Mouse (Mus musculus) hindbrain, postnatal 0 days (tissue): ENCODE results near the gene Elac2. TPM values are rescaled to one million over a fixed set of nuclear protein-coding genes. Genes with fewer than 3 reads are reported as not detected.

ENCODE experiments used
- ATAC-seq: fragments of 200-750 bp; cut with Nextera tagmentation; 2 replicates; pipeline ENCODE4 v1.8.0; 2017; ENCODE audit warnings: mild to moderate bottlenecking, moderate TSS enrichment, moderate library complexity
- DNase-seq: peaks from one replicate; pipeline ENCODE4 v3.0.0-alpha.2; 2015; ENCODE audit warnings: low spot score
- H3K27ac ChIP-seq: fragments of 300-500 bp; sonication (generic); 2 replicates; pipeline ENCODE4 v1.5.1; 2014; ENCODE audit warnings: mild to moderate bottlenecking
- H3K27me3 ChIP-seq: fragments of 300-500 bp; sonication (generic); 2 replicates; pipeline ENCODE4 v1.6.1; 2014; ENCODE audit warnings: low read length, mixed read lengths; ENCODE audit not compliant: insufficient read depth
- H3K36me3 ChIP-seq: fragments of 300-500 bp; sonication (generic); 2 replicates; pipeline ENCODE4 v1.6.1; 2014; ENCODE audit warnings: low read length, mixed read lengths; ENCODE audit not compliant: insufficient read depth
- H3K4me1 ChIP-seq: fragments of 300-500 bp; sonication (generic); 2 replicates; pipeline ENCODE4 v1.6.1; 2014; ENCODE audit warnings: antibody characterized with exemption, low read length, mixed read lengths; ENCODE audit not compliant: insufficient read depth
- H3K4me2 ChIP-seq: fragments of 300-500 bp; sonication (generic); 2 replicates; pipeline ENCODE4 v1.6.1; 2014; ENCODE audit warnings: low read depth, mild to moderate bottlenecking, low read length, moderate library complexity, mixed read lengths
- H3K4me3 ChIP-seq: fragments of 300-500 bp; sonication (generic); 2 replicates; pipeline ENCODE4 v1.5.1; 2014; ENCODE audit warnings: low read length
- H3K9ac ChIP-seq: fragments of 300-500 bp; sonication (generic); replicated peaks from 2 replicates; pipeline ENCODE4 v1.6.1; 2014; ENCODE audit warnings: mild to moderate bottlenecking, low read length, moderate library complexity, mixed read lengths
- H3K9me3 ChIP-seq: fragments of 300-500 bp; sonication (generic); 2 replicates; pipeline ENCODE4 v1.6.1; 2016; ENCODE audit warnings: low read length, mixed read lengths
- CTCF ChIP-seq: IDR thresholded peaks from 2 replicates; pipeline ENCODE4 v1.5.1; 2016; ENCODE audit warnings: antibody characterized with exemption, control low read depth, low read depth
- WGBS: fragments of 180-500 bp; shearing (Covaris S2); extraction: QIAGEN DNeasy Blood & Tissue Kit; methylation state at CpG from one replicate; pipeline ENCODE4 v1.1.7; 2014; 5-methylcytosine and 5-hydroxymethylcytosine counted together
- polyA plus RNA-seq: library from polyadenylated mRNA; unstranded; fragments of >200 nt; fragmentation: Nextera tagmentation; extraction: Ambion mirVana; gene quantifications from 2 replicates; pipeline ENCODE4 v1.2.1, GENCODE M21; 2015
- total RNA-seq: library from RNA; depleted of rRNA; stranded (reverse); fragments of >200 nt; gene quantifications from 2 replicates; pipeline ENCODE4 v1.2.3, GENCODE M21; 2014

Gene Elac2
- total and polyA plus RNA-seq, 2 experiments from 2014 or later = 22.5 to 36.5 TPM

GRCm38 (mm10) chr11:64988556-64988955 lies 9.7 kb downstream of the Elac2 start:
- peaks cover 69% of the 10 kb centered on the region for H3K36me3 ChIP-seq
- H3K4me2 ChIP-seq = no peak overlapping the region
- TF ChIP-seq CTCF = no peak
- no peak for ATAC-seq
- DNase-seq = no peak
- H3K9ac ChIP-seq = no peak overlapping the region
- no peak overlapping the region for H3K4me3 ChIP-seq
- H3K4me1 ChIP-seq = no peaks in the 10 kb centered on the region
- no peak overlapping the region for H3K27ac ChIP-seq
- H3K27me3 ChIP-seq = no peaks in the 10 kb centered on the region
- no peaks in the 10 kb centered on the region for H3K9me3 ChIP-seq
- 90% methylated on average over 2 of the region's 2 CpGs for WGBS

DNA sequence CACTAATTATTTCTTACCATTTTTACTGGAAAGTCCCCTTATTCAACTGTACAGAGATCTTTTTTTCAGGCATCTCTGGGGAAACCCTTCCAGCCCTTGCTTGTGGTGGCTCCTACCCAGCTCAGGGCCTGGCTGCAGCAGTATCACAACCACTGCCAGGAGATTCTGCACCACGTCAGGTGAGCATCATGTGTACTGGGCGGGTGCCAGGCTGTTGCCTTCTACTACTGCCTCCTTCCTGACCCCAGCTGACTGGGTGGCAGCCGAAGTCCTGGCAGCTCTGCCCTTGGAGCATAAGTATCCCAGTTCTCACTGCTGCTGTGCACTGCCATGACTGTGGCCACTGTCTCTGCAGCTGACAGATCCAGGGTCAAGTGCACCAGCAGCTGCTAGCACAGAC lies 19.6 kb downstream of the Elac2 start:
- Histone ChIP-seq H3K4me3 (no peak overlapping the region), H3K36me3 (peaks cover 85% of the 10 kb centered on the region), H3K27me3 (no peaks in the 10 kb centered on the region), H3K9me3 (no peaks in the 10 kb centered on the region), H3K9ac (no peak overlapping the region), H3K27ac (no peak overlapping the region), H3K4me2 (no peak overlapping the region), H3K4me1 (no peaks in the 10 kb centered on the region)
- 77% methylated on average over 3 of the region's 3 CpGs for WGBS
- no peak for TF ChIP-seq CTCF
- DNase-seq (no peak), ATAC-seq (no peak)

DNA sequence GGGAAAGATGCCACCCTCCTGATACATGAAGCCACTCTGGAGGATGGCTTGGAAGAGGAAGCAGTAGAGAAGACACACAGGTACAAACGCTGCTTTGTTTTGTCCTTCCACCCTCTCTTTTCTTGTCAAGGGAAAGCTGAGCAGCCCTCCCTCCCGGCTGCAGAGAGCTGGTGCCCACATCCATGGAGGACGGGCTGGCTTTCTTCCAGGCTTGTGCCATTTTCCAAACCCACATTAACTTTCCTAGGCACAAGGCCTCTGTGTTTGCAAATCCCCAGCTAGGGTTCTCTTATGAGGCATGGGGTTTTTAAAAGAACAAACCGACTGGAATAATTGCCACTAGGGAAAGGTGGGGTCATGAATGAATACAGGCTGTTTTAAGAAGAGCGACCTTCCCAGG lies 20.8 kb downstream of the Elac2 start:
- Histone ChIP-seq H3K27me3 (no peaks in the 10 kb centered on the region), H3K4me2 (no peak overlapping the region), H3K36me3 (peaks cover 76% of the 10 kb centered on the region), H3K27ac (no peak overlapping the region), H3K4me3 (no peak overlapping the region), H3K9ac (no peak overlapping the region), H3K4me1 (no peaks in the 10 kb centered on the region), H3K9me3 (no peaks in the 10 kb centered on the region)
- WGBS = 77% methylated on average over 5 of the region's 5 CpGs
- no peak for TF ChIP-seq CTCF
- ATAC-seq (no peak), DNase-seq (no peak)

GRCm38 (mm10) chr11:65001729-65002128 lies 22.9 kb downstream of the Elac2 start:
- no peak overlapping the region for H3K27ac ChIP-seq
- WGBS = 91% methylated on average over 14 of the region's 14 CpGs
- no peak overlapping the region for H3K4me3 ChIP-seq
- DNase-seq (no peak), ATAC-seq (no peak)
- H3K9ac ChIP-seq = no peak overlapping the region
- no peaks in the 10 kb centered on the region for H3K27me3 ChIP-seq
- peaks cover 64% of the 10 kb centered on the region for H3K36me3 ChIP-seq
- TF ChIP-seq CTCF = no peak
- no peaks in the 10 kb centered on the region for H3K4me1 ChIP-seq
- H3K9me3 ChIP-seq = no peaks in the 10 kb centered on the region
- no peak overlapping the region for H3K4me2 ChIP-seq

GRCm38 (mm10) chr11:65003611-65004010 lies 24.8 kb downstream of the Elac2 start:
- no peak for TF ChIP-seq CTCF
- WGBS = 91% methylated on average over 5 of the region's 5 CpGs

DNA sequence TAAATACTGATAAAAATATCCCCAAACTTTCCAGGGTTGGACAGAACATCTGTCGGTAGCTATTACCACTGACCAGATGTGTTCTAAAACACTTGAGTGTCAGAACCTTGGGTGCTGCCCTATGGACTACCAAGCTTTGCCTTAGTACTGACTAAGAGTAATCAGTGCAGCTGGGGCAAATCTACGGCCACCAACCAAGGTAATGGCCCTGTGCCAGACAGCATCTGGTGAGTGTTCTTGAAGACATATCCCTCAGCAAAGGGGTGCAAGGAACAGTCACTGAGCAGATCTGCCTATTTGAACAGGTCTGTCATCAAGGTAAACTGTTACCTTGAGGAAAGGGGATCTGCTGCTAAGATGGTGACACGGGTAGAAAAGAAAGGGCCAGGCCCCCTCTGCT lies 26.0 kb downstream of the Elac2 start:
- Histone ChIP-seq H3K9me3 (no peaks in the 10 kb centered on the region), H3K4me2 (no peak overlapping the region), H3K27ac (no peak overlapping the region), H3K4me3 (no peak overlapping the region), H3K27me3 (no peaks in the 10 kb centered on the region), H3K4me1 (no peaks in the 10 kb centered on the region), H3K9ac (no peak overlapping the region), H3K36me3 (peaks cover 33% of the 10 kb centered on the region)
- DNase-seq = no peak
- ATAC-seq = no peak
- WGBS = 83% methylated on average over 3 of the region's 3 CpGs
- no peak for TF ChIP-seq CTCF

More at GRCm38 (mm10) chr11:65003611-65004010, 24.8 kb downstream of the Elac2 start:
- H3K4me1 ChIP-seq = no peaks in the 10 kb centered on the region
- no peak overlapping the region for H3K9ac ChIP-seq
- H3K27me3 ChIP-seq = no peaks in the 10 kb centered on the region
- H3K4me2 ChIP-seq = no peak overlapping the region
- DNase-seq = no peak
- ATAC-seq = no peak
- peaks cover 46% of the 10 kb centered on the region for H3K36me3 ChIP-seq
- H3K27ac ChIP-seq = no peak overlapping the region
- no peaks in the 10 kb centered on the region for H3K9me3 ChIP-seq
- H3K4me3 ChIP-seq = no peak overlapping the region

- Histone ChIP-seq H3K9me3 (no peaks in the 10 kb centered on the region), H3K4me3 (no peak overlapping the region), H3K9ac (no peak overlapping the region), H3K4me1 (no peaks in the 10 kb centered on the region), H3K36me3 (peaks cover 21% of the 10 kb centered on the region), H3K27ac (no peak overlapping the region), H3K4me2 (no peak overlapping the region), H3K27me3 (no peaks in the 10 kb centered on the region)
- 88% methylated on average over 4 of the region's 4 CpGs for WGBS
- DNase-seq = no peak
- no peak for TF ChIP-seq CTCF
- ATAC-seq = no peak
These were observed 27.2 kb downstream of the Elac2 start for GRCm38 (mm10) chr11:65006047-65006446.
